Mouse (Mus musculus) embryonic facial prominence, embryonic 11.5 days (tissue): Measurements from ENCODE around the gene Doc2b. TPM values are rescaled to one million over a fixed set of nuclear protein-coding genes. Genes with fewer than 3 reads are reported as not detected.

Experiments used
- ATAC-seq: fragments of 200-750 bp; cut with Nextera tagmentation; replicated peaks from 2 replicates; pipeline ENCODE4 v1.8.0; 2017; ENCODE audit warnings: low read depth; ENCODE audit not compliant: insufficient number of reproducible peaks, low FRiP score, low TSS enrichment
- DNase-seq: peaks from one replicate; pipeline ENCODE4 v3.0.0-alpha.2; 2015; ENCODE audit warnings: low spot score
- H3K27ac ChIP-seq: fragments of 300-500 bp; sonication (generic); replicated peaks from 2 replicates; pipeline ENCODE4 v1.5.1; 2014; ENCODE audit warnings: mild to moderate bottlenecking, low read depth, low read length, control low read depth
- H3K27me3 ChIP-seq: fragments of 300-500 bp; sonication (generic); 2 replicates; pipeline ENCODE4 v1.6.1; 2014; ENCODE audit warnings: mild to moderate bottlenecking, low read length, moderate library complexity, mixed read lengths; ENCODE audit not compliant: control insufficient read depth, insufficient read depth
- H3K36me3 ChIP-seq: fragments of 300-500 bp; sonication (generic); replicated peaks from 2 replicates; pipeline ENCODE4 v1.6.1; 2014; ENCODE audit warnings: low read depth, mild to moderate bottlenecking, low read length, moderate library complexity, mixed read lengths; ENCODE audit not compliant: control insufficient read depth, insufficient read depth
- H3K4me1 ChIP-seq: fragments of 300-500 bp; sonication (generic); 2 replicates; pipeline ENCODE4 v1.6.1; 2014; ENCODE audit warnings: low read length, mixed read lengths; ENCODE audit not compliant: control insufficient read depth, insufficient read depth
- H3K4me2 ChIP-seq: fragments of 300-500 bp; sonication (generic); 2 replicates; pipeline ENCODE4 v1.6.1; 2014; ENCODE audit warnings: low read depth, mild to moderate bottlenecking, control low read depth, low read length, moderate library complexity
- H3K4me3 ChIP-seq: fragments of 300-500 bp; sonication (generic); 2 replicates; pipeline ENCODE4 v1.5.1; 2014; ENCODE audit warnings: low read depth, low read length, control low read depth
- H3K9ac ChIP-seq: fragments of 300-500 bp; sonication (generic); replicated peaks from 2 replicates; pipeline ENCODE4 v1.6.1; 2014; ENCODE audit warnings: mild to moderate bottlenecking, control low read depth, low read length
- H3K9me3 ChIP-seq: fragments of 300-500 bp; sonication (generic); replicated peaks from 2 replicates; pipeline ENCODE4 v1.6.1; 2016; ENCODE audit warnings: mild to moderate bottlenecking, low read length, inconsistent platforms, mixed read lengths; ENCODE audit not compliant: control insufficient read depth
- WGBS: fragments of 180-500 bp; shearing (Covaris S2); extraction: QIAGEN DNeasy Blood & Tissue Kit; methylation state at CpG from one replicate; pipeline ENCODE4 v1.1.7; 2014; 5-methylcytosine and 5-hydroxymethylcytosine counted together
- polyA plus RNA-seq: library from polyadenylated mRNA; unstranded; fragments of >200 nt; fragmentation: Nextera tagmentation; extraction: Ambion mirVana; gene quantifications from 2 replicates; pipeline ENCODE4 v1.2.1, GENCODE M21; 2014

Gene Doc2b
- polyA plus RNA-seq, 1 experiment from 2014 or later, result 0.74 TPM

GRCm38 (mm10) chr11:75833081-75833480, 37.2 kb upstream of the Doc2b start:
- no peak overlapping the region for H3K27ac ChIP-seq
- no peaks in the 10 kb centered on the region for H3K4me1 ChIP-seq
- no peak overlapping the region for H3K4me3 ChIP-seq
- no peaks in the 10 kb centered on the region for H3K27me3 ChIP-seq
- DNase-seq, result no peak
- no peaks in the 10 kb centered on the region for H3K9me3 ChIP-seq
- no peak overlapping the region for H3K9ac ChIP-seq
- no peak overlapping the region for H3K4me2 ChIP-seq
- H3K36me3 ChIP-seq, result no peaks in the 10 kb centered on the region
- 89% methylated on average over 6 of the region's 6 CpGs for WGBS
- ATAC-seq, result no peak

GRCm38 (mm10) chr11:75830386-75830785, 34.5 kb upstream of the Doc2b start:
- Histone ChIP-seq H3K27ac (no peak overlapping the region), H3K9me3 (no peaks in the 10 kb centered on the region)
- WGBS, result 94% methylated on average over 3 of the region's 3 CpGs

GRCm38 (mm10) chr11:75827414-75827813, 31.6 kb upstream of the Doc2b start:
- DNase-seq, result no peak
- no peaks in the 10 kb centered on the region for H3K27me3 ChIP-seq

More at GRCm38 (mm10) chr11:75830386-75830785, 34.5 kb upstream of the Doc2b start:
- Histone ChIP-seq H3K4me2 (no peak overlapping the region), H3K4me1 (no peaks in the 10 kb centered on the region), H3K27me3 (no peaks in the 10 kb centered on the region), H3K36me3 (no peaks in the 10 kb centered on the region), H3K4me3 (no peak overlapping the region), H3K9ac (no peak overlapping the region)
- ATAC-seq (no peak), DNase-seq (no peak)

GRCm38 (mm10) chr11:75823506-75823905, 27.7 kb upstream of the Doc2b start:
- DNase-seq, result no peak
- H3K27ac ChIP-seq, result no peak overlapping the region
- no peak overlapping the region for H3K4me2 ChIP-seq
- H3K9ac ChIP-seq, result no peak overlapping the region
- H3K4me3 ChIP-seq, result no peak overlapping the region
- 66% methylated on average over 7 of the region's 7 CpGs for WGBS
- no peaks in the 10 kb centered on the region for H3K9me3 ChIP-seq
- no peaks in the 10 kb centered on the region for H3K27me3 ChIP-seq
- no peaks in the 10 kb centered on the region for H3K4me1 ChIP-seq
- no peak for ATAC-seq
- no peaks in the 10 kb centered on the region for H3K36me3 ChIP-seq

More at GRCm38 (mm10) chr11:75827414-75827813, 31.6 kb upstream of the Doc2b start:
- H3K36me3 ChIP-seq, result no peaks in the 10 kb centered on the region
- no peak overlapping the region for H3K4me3 ChIP-seq
- no peak overlapping the region for H3K9ac ChIP-seq
- H3K27ac ChIP-seq, result no peak overlapping the region
- no peak overlapping the region for H3K4me2 ChIP-seq
- no peak for ATAC-seq
- no peaks in the 10 kb centered on the region for H3K9me3 ChIP-seq
- 83% methylated on average over 8 of the region's 8 CpGs for WGBS
- H3K4me1 ChIP-seq, result no peaks in the 10 kb centered on the region

- WGBS, result 52% methylated on average over 10 of the region's 10 CpGs
- ATAC-seq, result 0 out of 2 replicates have a peak, but pooled peaks have one; percentile 65
These were observed 17.2 kb upstream of the Doc2b start for GRCm38 (mm10) chr11:75813085-75813484.

GRCm38 (mm10) chr11:75811900-75812299, 16.1 kb upstream of the Doc2b start:
- DNase-seq (no peak), ATAC-seq (no peak)
- no peaks in the 10 kb centered on the region for H3K27me3 ChIP-seq
- no peaks in the 10 kb centered on the region; the same call in 1 of the 2 replicates for H3K4me1 ChIP-seq
- H3K9me3 ChIP-seq, result no peaks in the 10 kb centered on the region
- no peak overlapping the region for H3K4me3 ChIP-seq
- H3K4me2 ChIP-seq, result no peak overlapping the region
- no peak overlapping the region for H3K27ac ChIP-seq
- no peaks in the 10 kb centered on the region for H3K36me3 ChIP-seq
- H3K9ac ChIP-seq, result no peak overlapping the region
- 62% methylated on average over 3 of the region's 3 CpGs for WGBS

More at GRCm38 (mm10) chr11:75813085-75813484, 17.2 kb upstream of the Doc2b start:
- H3K36me3 ChIP-seq, result no peaks in the 10 kb centered on the region
- no peaks in the 10 kb centered on the region for H3K27me3 ChIP-seq
- H3K9me3 ChIP-seq, result no peaks in the 10 kb centered on the region
- no peak overlapping the region for H3K27ac ChIP-seq
- H3K4me1 ChIP-seq, result no peaks in the 10 kb centered on the region; the same call in 1 of the 2 replicates
- no peak overlapping the region for H3K4me3 ChIP-seq
- H3K4me2 ChIP-seq, result no peak overlapping the region
- no peak for DNase-seq
- H3K9ac ChIP-seq, result no peak overlapping the region; the same call in 1 of the 2 replicates

GRCm38 (mm10) chr11:75810526-75810925, 14.7 kb upstream of the Doc2b start:
- WGBS, result 92% methylated on average over 3 of the region's 3 CpGs

GRCm38 (mm10) chr11:75807486-75807885, 11.6 kb upstream of the Doc2b start:
- Histone ChIP-seq H3K4me3 (no peak overlapping the region), H3K4me2 (no peak overlapping the region), H3K27ac (no peak overlapping the region), H3K36me3 (no peaks in the 10 kb centered on the region), H3K27me3 (no peaks in the 10 kb centered on the region), H3K4me1 (no peaks in the 10 kb centered on the region), H3K9me3 (no peaks in the 10 kb centered on the region), H3K9ac (no peak overlapping the region)
- DNase-seq (no peak), ATAC-seq (no peak)
- 62% methylated on average over 5 of the region's 5 CpGs for WGBS

More at GRCm38 (mm10) chr11:75810526-75810925, 14.7 kb upstream of the Doc2b start:
- H3K9me3 ChIP-seq, result no peaks in the 10 kb centered on the region
- H3K27me3 ChIP-seq, result no peaks in the 10 kb centered on the region
- H3K4me1 ChIP-seq, result no peaks in the 10 kb centered on the region; the same call in 1 of the 2 replicates
- no peak overlapping the region for H3K4me3 ChIP-seq
- no peak overlapping the region for H3K9ac ChIP-seq
- ATAC-seq, result no peak
- no peaks in the 10 kb centered on the region for H3K36me3 ChIP-seq
- H3K4me2 ChIP-seq, result no peak overlapping the region
- DNase-seq, result no peak
- no peak overlapping the region for H3K27ac ChIP-seq
